Mouse (Mus musculus) MEL (cell line): ENCODE results near the gene Cbln1.

Source experiments
- CTCF ChIP-seq, 3 experiments: IDR thresholded peaks in 2 of 3; conservative IDR thresholded peaks in 1 of 3; 2 replicates each; pipeline ENCODE4 v1.5.1; 2011 to 2012; ENCODE audit warnings: low read length in 3 of 3, low read depth in 2 of 3, mild to moderate bottlenecking in 2 of 3, improper control_type of control experiment in 1 of 3, inconsistent platforms in 1 of 3, mixed read lengths in 1 of 3, moderate library complexity in 1 of 3; ENCODE audit not compliant: control insufficient read depth in 1 of 3, insufficient read depth in 1 of 3, poor library complexity in 1 of 3, severe bottlenecking in 1 of 3
- E2F4 ChIP-seq: IDR thresholded peaks from 2 replicates; pipeline ENCODE4 v1.6.1; 2011; ENCODE audit warnings: low read depth, low read length, improper control_type of control experiment, borderline replicate concordance
- ETS1 ChIP-seq: IDR thresholded peaks from 2 replicates; pipeline ENCODE4 v1.6.1; 2012; ENCODE audit warnings: low read depth, mild to moderate bottlenecking, inconsistent platforms, low read length, improper control_type of control experiment, moderate library complexity
- MAX ChIP-seq: IDR thresholded peaks from 2 replicates; pipeline ENCODE4 v1.6.1; 2011; ENCODE audit warnings: low read length, improper control_type of control experiment
- NRF1 ChIP-seq: IDR thresholded peaks from 2 replicates; pipeline ENCODE4 v1.6.1; 2014; ENCODE audit warnings: low read depth, mild to moderate bottlenecking, inconsistent platforms, low read length, improper control_type of control experiment, moderate library complexity; ENCODE audit not compliant: poor library complexity, insufficient read depth, severe bottlenecking
- POLR2A ChIP-seq, 2 experiments: IDR thresholded peaks; 2 replicates each; pipeline ENCODE4 v1.6.1; 2011 to 2012; ENCODE audit warnings: low read length in 2 of 2, mild to moderate bottlenecking in 2 of 2, control low read depth in 1 of 2, improper control_type of control experiment in 1 of 2, low read depth in 1 of 2, moderate library complexity in 1 of 2; ENCODE audit not compliant: control insufficient read depth in 1 of 2, insufficient read depth in 1 of 2, poor library complexity in 1 of 2
- UBTF ChIP-seq: IDR thresholded peaks from 2 replicates; pipeline ENCODE4 v1.6.1; 2012; ENCODE audit warnings: low read depth, mild to moderate bottlenecking, inconsistent platforms, low read length, improper control_type of control experiment, moderate library complexity, borderline replicate concordance; ENCODE audit not compliant: insufficient read depth
- USF1 ChIP-seq: IDR thresholded peaks from 2 replicates; pipeline ENCODE4 v1.6.1; 2014; ENCODE audit warnings: low read depth, mild to moderate bottlenecking, inconsistent platforms, low read length, improper control_type of control experiment, moderate library complexity

DNA sequence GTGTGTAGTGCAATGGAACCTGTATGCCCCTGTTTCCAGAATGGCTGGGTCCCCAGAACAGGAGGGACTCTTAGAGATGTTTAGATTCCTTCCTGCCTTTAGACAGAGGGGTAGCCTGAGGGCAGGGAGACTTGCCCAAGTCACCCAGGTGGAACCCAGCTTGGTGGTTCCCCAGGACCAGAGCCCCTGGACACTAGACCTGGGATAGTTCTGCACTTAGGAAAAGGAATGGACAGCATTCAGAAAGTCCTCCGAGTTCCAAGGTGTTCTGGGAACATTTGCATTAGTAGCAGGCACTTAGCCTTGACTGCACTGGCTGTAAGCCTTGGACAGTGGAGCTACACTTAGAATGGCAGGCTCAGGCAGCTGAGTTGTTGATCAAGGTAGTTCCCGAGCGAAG lies 4.5 kb downstream of the Cbln1 start:
- TF ChIP-seq POLR2A (IDR thresholded peaks at IDR 0.05; ENCODE audit: control insufficient read depth in 1 of 2, insufficient read depth in 1 of 2, low read depth in 1 of 2, low read length in 2 of 2, poor library complexity in 1 of 2) (no peak), CTCF (IDR thresholded peaks at IDR 0.05 in 2 of 3, conservative IDR thresholded peaks at IDR 0.05 in 1 of 3; ENCODE audit: control insufficient read depth in 1 of 3, insufficient read depth in 1 of 3, low read depth in 2 of 3, low read length in 3 of 3, poor library complexity in 1 of 3, severe bottlenecking in 1 of 3) (no peak), ETS1 (no peak), NRF1 (no peak), UBTF (no peak), E2F4 (no peak), MAX (no peak), USF1 (no peak)
